Mouse (Mus musculus): ENCODE measurements around the gene Inpp4b. TPM values are rescaled to one million over a fixed set of nuclear protein-coding genes. Genes with fewer than 3 reads are reported as not detected.
A peak's percentile ranks its signal among the peaks of the same experiment; 100 is the strongest.

Gene Inpp4b
- total RNA-seq, 1 experiment from 2014 or later: 17.6 TPM

DNA sequence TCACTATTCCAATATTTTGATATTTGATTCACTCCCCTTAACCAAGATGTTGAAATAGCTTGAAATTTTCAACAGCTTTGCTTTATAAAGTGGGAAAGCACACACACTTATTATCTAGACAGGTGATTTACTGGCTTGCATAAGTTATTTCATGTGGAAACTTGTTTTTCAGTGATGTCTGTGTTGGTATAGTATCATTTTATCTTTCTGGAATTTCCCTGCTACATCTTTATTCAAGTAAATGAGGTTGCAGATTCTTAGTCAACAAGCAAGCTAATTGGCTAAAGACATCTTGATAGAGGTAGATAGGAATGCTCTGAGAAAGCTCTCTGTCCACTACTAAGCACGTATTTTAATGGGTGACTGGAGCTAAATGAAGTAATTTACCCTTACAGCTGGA is 403.1 kb downstream of the Inpp4b start:
- ATAC-seq (replicated peaks in 1 of 2; ENCODE audit: insufficient read depth in 1 of 2, low FRiP score in 2 of 2, low TSS enrichment in 1 of 2, low read depth in 1 of 2, poor library complexity in 2 of 2, severe bottlenecking in 2 of 2): no peak

GRCm38 (mm10) chr8:81751159-81751558 is 408.8 kb downstream of the Inpp4b start:
- peak; percentile 53 to 58; a peak in 2 of 4 replicates for ATAC-seq (replicated peaks in 1 of 2; ENCODE audit: insufficient read depth in 1 of 2, low FRiP score in 2 of 2, low TSS enrichment in 1 of 2, low read depth in 1 of 2, poor library complexity in 2 of 2, severe bottlenecking in 2 of 2)

GRCm38 (mm10) chr8:81756663-81757062 is 414.3 kb downstream of the Inpp4b start:
- ATAC-seq (replicated peaks in 1 of 2; ENCODE audit: insufficient read depth in 1 of 2, low FRiP score in 2 of 2, low TSS enrichment in 1 of 2, low read depth in 1 of 2, poor library complexity in 2 of 2, severe bottlenecking in 2 of 2): peak; percentile 99 to 100

DNA sequence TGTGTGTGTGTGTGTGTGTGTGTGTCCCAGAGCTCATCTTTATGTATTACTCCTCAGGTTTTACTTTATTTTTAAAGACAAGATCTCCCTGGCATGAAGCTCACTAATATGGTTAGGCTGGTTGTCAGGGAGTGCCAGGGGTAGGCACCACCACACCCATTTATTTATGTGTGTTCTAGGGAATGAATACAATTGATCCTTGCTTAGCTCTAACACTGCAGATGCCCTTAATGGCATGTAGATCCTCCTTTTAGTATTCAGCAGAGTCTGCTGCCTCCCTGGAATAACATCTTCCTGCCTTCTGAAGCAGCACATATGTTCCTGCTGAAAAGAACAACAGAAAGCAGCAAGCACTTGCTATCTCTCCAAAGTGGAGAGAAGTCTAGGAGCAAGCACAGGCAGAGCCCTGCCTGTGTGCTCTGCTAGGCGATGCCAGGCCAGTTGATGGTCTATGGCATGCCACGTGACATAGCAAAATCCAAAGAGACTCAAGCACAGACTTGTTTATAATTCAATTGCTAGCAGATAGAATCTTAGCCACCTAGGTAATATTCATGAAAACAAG is 415.3 kb downstream of the Inpp4b start:
- no peak for ATAC-seq (replicated peaks in 1 of 2; ENCODE audit: insufficient read depth in 1 of 2, low FRiP score in 2 of 2, low TSS enrichment in 1 of 2, low read depth in 1 of 2, poor library complexity in 2 of 2, severe bottlenecking in 2 of 2)

DNA sequence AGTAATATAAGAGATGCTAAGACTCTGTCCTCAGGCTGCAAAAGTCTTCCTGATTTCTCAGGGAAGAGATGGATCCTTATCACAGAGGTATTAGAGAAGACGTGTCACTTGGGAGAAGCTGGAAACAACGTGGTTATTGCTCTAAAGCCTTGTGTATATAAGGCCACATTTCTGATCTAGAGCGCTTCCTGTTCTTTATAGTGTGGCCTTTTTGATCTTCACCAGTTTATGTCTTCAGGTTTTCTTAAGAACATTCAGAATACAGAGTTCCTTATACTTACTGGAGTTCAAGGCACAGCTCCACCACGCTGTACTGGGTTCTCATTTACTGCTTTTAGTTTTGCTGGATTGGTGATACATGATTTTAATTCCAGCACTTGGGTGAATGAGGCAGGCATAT is 419.1 kb downstream of the Inpp4b start:
- no peak for ATAC-seq (replicated peaks in 1 of 2; ENCODE audit: insufficient read depth in 1 of 2, low FRiP score in 2 of 2, low TSS enrichment in 1 of 2, low read depth in 1 of 2, poor library complexity in 2 of 2, severe bottlenecking in 2 of 2)

GRCm38 (mm10) chr8:81766033-81766432 is 423.7 kb downstream of the Inpp4b start:
- no peak for ATAC-seq (replicated peaks in 1 of 2; ENCODE audit: insufficient read depth in 1 of 2, low FRiP score in 2 of 2, low TSS enrichment in 1 of 2, low read depth in 1 of 2, poor library complexity in 2 of 2, severe bottlenecking in 2 of 2)

GRCm38 (mm10) chr8:81767411-81768312 is 425.3 kb downstream of the Inpp4b start:
- peak; percentile 78 to 81 for ATAC-seq (replicated peaks in 1 of 2; ENCODE audit: insufficient read depth in 1 of 2, low FRiP score in 2 of 2, low TSS enrichment in 1 of 2, low read depth in 1 of 2, poor library complexity in 2 of 2, severe bottlenecking in 2 of 2)

DNA sequence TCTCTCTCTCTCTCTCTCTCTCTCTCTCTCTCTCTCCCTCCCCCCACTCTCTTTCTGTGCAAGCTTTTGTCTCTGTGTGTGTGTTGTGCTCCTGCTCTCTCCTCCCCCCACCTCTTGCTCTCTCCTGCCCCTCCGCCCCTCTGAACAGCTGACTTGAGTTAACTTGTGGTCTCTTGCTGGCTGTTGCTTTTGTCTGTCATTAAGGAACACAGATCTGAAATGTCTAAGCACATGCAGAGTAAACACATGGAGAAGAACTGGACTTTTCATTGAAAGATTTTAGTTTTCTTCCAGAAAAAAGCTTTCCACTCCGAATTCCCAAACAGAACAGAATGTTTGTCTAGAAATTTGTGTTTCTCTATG is 425.9 kb downstream of the Inpp4b start:
- no peak for ATAC-seq (replicated peaks in 1 of 2; ENCODE audit: insufficient read depth in 1 of 2, low FRiP score in 2 of 2, low TSS enrichment in 1 of 2, low read depth in 1 of 2, poor library complexity in 2 of 2, severe bottlenecking in 2 of 2)

DNA sequence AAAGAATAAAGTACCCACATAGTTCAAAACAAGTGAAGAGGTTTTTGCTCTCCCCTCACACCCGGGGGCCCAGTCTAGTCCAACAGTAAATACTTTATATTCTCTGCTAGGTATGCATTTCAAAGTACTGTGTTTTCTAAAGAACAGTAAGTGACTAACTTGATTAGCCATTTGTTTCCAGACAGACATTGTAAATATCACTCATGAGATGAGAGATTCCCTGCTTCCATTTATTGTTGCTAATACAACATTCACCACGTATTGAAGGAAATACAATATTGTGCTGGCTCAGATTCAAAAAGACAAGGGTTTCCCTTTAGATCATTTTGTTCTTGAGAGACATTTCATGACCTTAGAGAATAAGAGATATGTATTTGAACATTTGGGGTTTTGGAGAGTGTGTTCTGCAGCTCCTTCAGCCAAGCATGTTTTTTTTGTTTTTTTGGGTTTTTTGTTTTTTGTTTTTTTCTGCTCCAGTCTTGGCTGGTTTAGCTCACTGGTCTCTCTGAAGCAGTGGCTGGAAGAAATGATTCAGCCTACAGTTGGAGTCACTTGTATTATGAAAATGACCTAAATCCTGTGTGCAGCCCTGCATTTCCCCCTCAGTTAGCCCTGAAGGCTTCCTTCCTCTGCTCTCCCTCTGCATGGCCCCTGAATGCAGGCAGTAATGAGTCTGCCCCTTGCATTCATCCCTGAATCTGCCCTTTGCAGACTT is 426.5 kb downstream of the Inpp4b start:
- no peak for ATAC-seq (replicated peaks in 1 of 2; ENCODE audit: insufficient read depth in 1 of 2, low FRiP score in 2 of 2, low TSS enrichment in 1 of 2, low read depth in 1 of 2, poor library complexity in 2 of 2, severe bottlenecking in 2 of 2)

DNA sequence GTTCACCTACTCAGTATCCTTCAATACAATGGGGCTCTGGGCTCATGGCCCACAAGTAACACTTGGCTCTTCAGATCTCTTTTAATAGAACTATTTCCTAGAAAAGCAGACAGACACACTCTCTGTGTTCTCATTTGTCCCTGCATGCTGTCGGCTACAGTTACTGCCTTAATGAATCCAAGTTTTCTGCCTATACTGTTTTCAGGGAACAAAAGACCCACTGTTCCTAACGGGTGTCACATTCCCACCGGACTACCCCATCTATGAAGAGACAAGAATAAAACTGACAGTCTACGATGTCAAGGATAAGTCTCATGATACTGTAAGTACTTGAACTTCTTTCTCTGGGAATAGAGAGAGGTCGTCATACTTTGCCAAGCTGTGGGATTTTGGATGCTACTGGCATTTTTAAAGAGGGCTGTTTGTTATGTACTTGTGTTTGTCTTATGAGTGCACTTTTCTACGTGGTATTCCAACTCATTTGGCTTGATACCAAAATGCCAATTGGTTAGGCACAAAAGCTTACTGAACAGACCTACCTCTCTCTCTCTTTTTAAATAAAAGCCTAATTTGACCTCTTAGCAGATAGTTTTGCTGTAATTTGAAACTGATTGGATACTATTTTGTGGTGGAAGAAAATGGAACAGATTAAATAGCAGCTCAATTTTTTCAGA is 428.4 kb downstream of the Inpp4b start:
- no peak for ATAC-seq (replicated peaks in 1 of 2; ENCODE audit: insufficient read depth in 1 of 2, low FRiP score in 2 of 2, low TSS enrichment in 1 of 2, low read depth in 1 of 2, poor library complexity in 2 of 2, severe bottlenecking in 2 of 2)

- ATAC-seq (replicated peaks in 1 of 2; ENCODE audit: insufficient read depth in 1 of 2, low FRiP score in 2 of 2, low TSS enrichment in 1 of 2, low read depth in 1 of 2, poor library complexity in 2 of 2, severe bottlenecking in 2 of 2): no peak
Measured at GRCm38 (mm10) chr8:81772855-81773254, 430.5 kb downstream of the Inpp4b start.

DNA sequence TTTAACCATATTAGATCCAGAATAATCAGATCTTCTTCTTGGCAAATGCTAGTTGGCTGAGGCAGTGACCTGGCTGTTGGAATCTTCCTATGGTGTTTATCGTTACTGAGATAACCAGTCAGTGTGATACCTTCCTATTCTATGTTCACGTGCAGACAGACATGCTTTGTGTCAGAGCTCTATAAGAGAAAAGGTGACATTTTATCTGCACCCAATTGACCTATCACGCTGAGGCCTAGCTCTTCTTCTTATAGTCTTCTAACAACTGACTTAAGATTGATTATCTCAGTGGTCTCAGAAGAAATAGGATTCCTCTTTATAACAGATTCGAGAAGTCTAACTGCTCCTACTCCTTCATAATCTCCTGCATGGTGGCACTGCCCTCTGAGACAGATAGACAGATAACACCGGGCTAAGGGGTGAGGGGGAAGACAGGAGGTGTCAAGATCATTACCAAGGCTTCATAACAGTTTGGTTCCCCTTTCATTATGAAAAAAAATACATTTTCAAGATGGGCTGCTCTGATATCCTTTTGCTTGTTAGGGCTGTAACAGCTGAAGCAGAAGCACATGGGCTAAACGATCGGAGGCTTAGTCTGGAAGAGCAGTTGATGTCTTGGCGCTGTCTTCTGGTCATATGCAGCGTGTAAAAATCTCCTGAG is 431.1 kb downstream of the Inpp4b start:
- peak; percentile 24 to 29; a peak in 2 of 4 replicates for ATAC-seq (replicated peaks in 1 of 2; ENCODE audit: insufficient read depth in 1 of 2, low FRiP score in 2 of 2, low TSS enrichment in 1 of 2, low read depth in 1 of 2, poor library complexity in 2 of 2, severe bottlenecking in 2 of 2)

- peak; percentile 40 to 44; a peak in 2 of 4 replicates for ATAC-seq (replicated peaks in 1 of 2; ENCODE audit: insufficient read depth in 1 of 2, low FRiP score in 2 of 2, low TSS enrichment in 1 of 2, low read depth in 1 of 2, poor library complexity in 2 of 2, severe bottlenecking in 2 of 2)
Measured at GRCm38 (mm10) chr8:81774010-81774409, 431.7 kb downstream of the Inpp4b start.

GRCm38 (mm10) chr8:81774454-81774853 is 432.1 kb downstream of the Inpp4b start:
- peak; percentile 43 to 52; a peak in 1 of 4 replicates for ATAC-seq (replicated peaks in 1 of 2; ENCODE audit: insufficient read depth in 1 of 2, low FRiP score in 2 of 2, low TSS enrichment in 1 of 2, low read depth in 1 of 2, poor library complexity in 2 of 2, severe bottlenecking in 2 of 2)

DNA sequence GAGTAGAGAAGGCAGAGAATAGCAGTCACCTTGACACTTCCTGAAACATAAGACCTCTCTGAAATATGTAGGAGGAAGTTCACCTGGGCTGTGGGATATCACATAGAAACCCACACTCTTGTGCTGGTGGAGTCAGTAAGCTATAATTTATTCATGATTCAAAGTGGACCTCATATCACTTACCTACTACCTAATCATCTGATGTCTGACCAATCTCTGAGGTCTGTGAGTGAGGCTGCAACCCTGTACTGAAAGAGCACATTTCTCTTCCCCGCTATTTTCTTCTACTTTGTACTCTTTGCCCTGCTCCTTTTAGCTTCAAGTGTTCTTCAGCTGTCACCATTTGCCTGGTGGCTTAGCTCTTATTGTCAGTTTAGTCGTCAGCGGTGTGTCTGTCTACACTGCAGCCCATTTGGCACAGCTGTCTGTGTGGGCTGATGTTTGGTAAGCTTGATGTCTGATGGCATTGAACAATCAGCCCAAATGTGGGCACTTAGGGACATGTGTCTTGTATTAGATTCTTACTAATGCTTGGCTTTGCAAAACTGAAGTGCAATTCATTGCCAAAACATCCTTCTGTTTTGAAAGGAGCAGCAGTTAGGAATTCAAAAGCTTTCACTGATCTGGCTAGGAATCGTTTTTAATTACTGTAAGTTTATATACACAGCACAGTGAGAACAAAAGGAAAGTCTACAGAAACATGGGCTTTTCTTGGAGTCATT is 434.3 kb downstream of the Inpp4b start:
- ATAC-seq (replicated peaks in 1 of 2; ENCODE audit: insufficient read depth in 1 of 2, low FRiP score in 2 of 2, low TSS enrichment in 1 of 2, low read depth in 1 of 2, poor library complexity in 2 of 2, severe bottlenecking in 2 of 2): 0 out of 4 replicates have a peak, but pooled peaks of 1 of the 2 experiments have one; percentile 14

DNA sequence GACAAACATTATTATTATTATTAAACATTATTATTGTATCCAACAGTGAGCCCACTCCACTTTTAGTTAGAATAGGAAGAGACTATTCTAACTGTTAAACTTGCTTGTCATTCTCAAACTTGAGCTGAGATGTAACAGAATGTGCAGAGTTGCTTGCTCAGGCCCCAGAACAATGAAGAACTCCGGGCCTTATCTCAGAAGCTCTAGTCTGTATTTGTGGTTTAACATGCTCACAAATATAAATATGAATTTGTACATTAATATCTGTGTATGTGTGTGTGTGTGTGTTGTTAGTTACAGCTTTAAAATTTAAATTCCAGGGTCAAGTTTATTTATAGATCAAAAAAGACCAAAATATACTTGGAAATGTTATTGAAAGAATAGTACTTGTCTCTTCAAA is 435.3 kb downstream of the Inpp4b start:
- ATAC-seq (replicated peaks in 1 of 2; ENCODE audit: insufficient read depth in 1 of 2, low FRiP score in 2 of 2, low TSS enrichment in 1 of 2, low read depth in 1 of 2, poor library complexity in 2 of 2, severe bottlenecking in 2 of 2): no peak

DNA sequence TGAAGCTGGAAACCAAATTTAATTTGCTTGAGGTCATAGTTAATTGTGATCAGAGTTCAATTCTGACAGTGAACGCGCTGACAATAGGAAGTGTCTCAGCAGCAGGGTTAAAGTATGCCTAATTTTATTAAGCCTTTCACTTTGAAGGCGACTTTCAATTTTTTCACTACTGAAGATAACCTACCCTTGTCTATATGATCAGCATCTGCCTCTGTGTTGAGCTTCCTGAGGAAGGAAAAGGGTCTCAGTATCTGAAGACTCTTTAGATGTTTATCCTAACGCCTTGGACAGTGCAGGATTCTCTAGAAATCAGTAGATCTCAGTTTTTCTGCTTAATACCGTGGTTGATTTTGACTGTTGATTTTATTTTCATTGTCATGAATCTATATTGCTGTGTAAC is 437.1 kb downstream of the Inpp4b start:
- no peak for ATAC-seq (replicated peaks in 1 of 2; ENCODE audit: insufficient read depth in 1 of 2, low FRiP score in 2 of 2, low TSS enrichment in 1 of 2, low read depth in 1 of 2, poor library complexity in 2 of 2, severe bottlenecking in 2 of 2)

All from hematopoietic stem cell, adult 5-6 weeks (primary cell).